Mouse (Mus musculus): Measurements from ENCODE around the gene Zswim1.
"Not testable (repeated sequence)": the region's sequence is repeated elsewhere in the genome, so short reads cannot be mapped to it uniquely, and the experiment has no call there.

Zswim1 gene

DNA sequence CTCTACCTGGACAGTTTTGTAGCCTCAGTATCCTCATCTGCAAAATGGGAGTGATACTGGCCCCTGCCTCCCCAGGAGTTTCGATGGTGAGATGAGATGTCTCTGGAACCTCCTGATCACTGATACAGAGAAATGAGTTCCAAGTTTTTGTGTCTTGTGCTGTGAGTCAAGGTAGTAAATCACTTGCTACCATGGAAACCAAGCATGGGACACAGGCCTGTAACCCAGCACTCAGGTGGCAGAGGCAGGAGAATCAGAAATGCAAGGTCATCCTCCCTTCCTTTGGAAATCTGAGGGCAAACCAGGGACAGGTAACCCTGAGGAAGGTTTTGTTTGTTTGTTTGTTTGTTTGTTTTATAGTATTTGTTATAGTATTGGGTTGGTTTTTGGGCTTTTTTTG is 6.6 kb downstream of the Zswim1 start:
- no peak for DNase-seq

DNA sequence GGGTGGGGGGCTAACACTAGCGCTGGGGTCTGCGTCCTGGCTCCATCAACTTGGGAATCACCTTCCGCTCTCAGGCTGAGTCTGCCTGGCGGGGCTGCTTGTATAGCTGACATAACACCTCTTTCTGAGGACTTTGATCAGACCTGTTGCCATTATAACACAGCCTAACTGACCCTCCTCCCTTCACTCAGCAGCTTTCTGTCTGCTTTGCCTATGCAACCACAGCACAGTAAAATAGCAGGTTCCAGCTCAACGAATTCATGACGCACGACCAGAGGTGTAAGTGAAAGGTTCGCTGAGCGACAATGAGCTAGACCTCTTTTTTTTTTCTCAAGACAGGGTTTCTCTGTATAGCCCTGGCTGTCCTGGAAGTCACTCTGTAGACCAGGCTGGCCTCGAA is 8.5 kb downstream of the Zswim1 start:
- DNase-seq, result peak; percentile 18 to 57

DNA sequence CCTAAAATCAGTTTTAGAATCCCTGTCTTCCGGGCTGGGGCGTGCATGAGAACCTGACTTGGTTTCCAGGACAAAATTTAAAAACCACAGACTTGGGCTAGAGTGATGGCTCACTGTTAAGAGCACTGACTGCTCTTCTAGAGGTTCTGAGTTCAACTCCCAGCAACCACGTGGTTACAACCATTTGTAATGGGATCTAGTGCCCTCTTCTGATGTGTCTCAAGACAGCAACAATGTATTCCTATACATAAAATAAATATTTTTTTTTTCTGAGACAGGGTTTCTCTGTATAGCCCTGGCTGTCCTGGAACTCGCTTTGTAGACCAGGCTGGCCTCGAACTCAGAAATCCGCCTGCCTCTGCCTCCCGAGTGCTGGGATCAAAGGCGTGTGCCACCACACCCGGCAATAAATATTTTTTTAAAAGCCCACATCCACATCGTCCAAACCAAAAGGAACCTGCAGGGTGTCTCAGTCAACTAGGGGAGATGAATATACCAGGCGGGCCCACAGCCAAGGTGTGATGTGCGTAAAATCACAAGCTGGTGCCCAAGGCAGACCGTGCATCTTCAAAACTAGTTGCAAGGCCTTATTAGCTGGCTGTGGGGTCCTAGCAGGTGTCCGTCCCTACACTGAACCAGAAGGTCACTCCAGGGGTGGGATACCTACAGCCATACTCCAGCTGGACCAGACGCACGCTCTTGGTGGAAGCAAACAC is 9.7 kb downstream of the Zswim1 start:
- no peak for DNase-seq

DNA sequence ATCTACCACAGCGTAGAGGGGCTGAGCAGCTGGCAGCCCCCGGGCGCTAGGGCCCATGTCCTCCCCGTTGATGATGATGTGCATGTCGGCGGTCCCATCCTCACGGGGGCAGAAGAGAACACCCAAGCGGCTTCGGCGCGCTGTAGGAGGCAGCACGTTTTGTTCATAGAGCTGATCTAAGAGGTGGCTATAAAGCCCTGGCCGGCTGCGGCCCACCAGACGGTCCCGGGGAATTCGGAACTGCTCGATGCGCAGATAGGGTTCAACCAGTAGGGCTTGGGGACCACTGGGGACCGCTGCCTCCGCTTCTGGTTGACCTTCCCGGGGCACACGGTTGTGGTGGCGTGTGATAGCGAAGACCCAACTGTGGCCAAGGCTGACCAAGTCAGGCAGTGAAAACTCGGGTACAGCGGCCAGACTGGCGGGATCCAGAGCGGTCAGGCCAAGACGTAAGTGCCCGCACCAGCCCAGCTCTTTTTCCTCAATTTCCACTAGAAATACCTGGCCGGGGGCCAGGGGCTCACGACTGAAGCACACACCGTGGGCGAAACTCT is 10.3 kb downstream of the Zswim1 start, which contains the start of gene Ctsa:
Gene Ctsa (plus strand): TSS at position 126 of the 554 bp plus-strand sequence.
- DNase-seq, result peak; percentile 80 to 87

DNA sequence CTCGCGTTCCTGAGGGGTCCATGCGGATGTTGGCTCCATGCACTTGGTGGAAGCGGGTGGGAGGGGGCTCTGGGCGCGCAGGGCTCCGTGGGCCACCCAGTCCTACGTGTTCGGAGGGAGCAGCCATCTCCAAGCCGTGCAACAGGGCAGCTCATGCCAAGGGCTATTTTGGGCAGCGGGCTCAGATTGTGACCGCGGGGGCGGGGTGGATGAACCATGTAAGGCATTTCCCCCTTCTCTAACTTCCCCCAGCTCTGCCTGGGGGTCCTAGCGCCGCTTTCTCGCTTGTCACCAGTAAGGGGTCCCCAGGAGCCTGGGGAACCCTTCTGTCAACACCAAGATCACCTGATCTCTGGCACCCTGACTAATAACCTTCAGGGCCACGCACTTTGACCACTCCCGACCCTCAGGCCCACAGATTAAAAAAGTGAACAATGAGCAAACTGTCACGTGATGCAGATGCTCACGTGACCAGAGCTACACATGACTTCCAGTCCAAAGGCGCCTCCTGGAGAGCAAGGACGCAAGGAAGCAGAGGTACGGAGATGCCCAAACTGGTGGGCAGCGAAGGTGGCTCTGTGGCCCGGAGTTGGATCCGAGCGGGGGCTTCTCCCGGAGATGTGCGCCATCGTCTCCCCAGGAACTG is 11.0 kb downstream of the Zswim1 start, which contains the start of gene Neurl2:
Gene Neurl2 (minus strand): TSS at position 143 of the 646 bp plus-strand sequence.
- DNase-seq, result peak; percentile 97 to 98

DNA sequence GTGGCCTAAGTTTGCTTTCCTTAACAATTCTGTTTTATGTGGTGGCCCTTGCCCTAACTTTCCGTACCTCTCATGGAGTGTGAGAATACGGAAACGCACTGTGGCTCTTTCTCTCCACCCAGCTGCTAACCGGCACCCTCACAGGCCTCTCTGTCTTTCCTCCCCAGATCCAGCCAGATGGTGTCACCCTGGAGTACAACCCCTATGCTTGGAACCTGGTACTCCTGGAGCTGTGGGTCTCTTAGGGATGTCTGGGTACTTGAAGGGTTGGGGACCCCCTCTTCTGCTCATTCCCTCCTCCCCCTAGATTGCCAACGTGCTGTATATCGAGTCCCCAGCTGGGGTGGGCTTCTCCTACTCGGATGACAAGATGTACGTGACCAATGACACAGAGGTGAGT is 12.0 kb downstream of the Zswim1 start:
- DNase-seq, result peak in 1 of 2 experiments; percentile 48

DNA sequence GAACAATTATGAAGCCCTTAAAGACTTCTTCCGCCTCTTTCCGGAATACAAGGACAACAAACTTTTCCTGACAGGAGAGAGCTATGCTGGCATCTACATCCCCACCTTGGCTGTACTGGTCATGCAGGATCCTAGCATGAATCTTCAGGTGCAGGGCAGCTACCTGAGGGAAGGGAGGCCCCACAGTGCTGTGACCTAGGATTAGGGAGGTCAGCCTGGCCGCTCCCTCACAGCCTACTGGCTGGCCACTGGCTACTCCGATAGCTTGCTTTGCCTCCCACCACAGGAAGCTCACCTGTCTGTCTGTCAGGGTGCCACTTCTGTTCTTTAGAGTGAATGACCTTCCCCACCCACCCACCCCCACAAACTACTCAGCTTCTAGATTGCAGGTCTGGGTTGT is 12.7 kb downstream of the Zswim1 start:
- DNase-seq, result no peak

DNA sequence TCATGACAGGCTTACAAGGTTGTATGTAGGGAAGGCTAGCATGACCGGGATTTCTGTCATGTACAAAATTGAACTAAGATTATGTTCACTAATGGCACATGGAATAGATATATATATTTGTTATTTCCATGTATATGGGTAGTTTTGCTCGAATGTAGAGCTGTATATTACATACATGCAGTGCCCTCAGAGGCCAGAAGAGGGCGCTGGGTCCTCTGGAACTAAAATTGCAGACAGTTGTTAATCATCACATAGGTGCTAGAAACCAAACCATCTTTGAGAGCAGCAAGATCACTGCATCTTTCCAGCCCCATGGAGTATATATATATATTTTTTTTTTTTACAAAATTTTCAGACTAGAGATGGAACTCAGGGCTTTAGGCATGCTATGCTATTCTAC is 23.3 kb downstream of the Zswim1 start:
- DNase-seq, result peak in 1 of 2 experiments; percentile 36

DNA sequence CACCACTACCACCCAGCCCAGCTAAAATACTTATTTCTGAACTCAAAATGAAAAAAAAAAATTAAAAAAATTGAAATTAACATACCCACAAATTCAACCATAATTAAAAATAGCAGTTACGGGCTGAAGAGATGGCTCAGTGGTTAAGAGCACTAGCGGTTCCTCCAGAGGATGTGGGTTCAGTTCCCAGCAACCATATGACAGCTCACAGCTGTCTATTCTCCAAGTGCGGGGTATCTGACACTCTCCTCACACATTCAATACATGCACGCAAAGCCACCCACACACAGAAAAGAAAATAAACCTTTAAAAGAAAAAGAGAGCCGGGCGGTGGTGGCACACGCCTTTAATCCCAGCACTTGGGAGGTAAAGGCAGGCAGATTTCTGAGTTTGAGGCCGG is 27.6 kb downstream of the Zswim1 start:
- no peak for DNase-seq

DNA sequence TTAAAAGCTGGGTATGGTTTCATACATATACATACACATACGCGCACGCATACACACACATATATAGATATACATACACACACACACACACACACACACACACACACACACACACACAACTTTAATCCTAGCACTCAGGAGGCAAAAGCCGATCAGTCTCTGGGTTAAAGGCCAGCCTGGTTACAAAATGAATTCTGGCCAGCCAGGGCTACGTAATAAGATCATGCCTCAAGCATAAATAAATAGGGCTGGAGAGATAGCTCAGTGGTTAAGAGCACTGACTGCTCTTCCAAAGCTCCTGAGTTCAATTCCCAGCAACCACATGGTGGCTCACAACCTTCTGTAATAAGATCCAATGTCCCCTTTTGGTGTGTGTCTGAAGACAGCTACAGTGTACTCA is 33.1 kb downstream of the Zswim1 start:
- not testable (repeated sequence) for DNase-seq

DNA sequence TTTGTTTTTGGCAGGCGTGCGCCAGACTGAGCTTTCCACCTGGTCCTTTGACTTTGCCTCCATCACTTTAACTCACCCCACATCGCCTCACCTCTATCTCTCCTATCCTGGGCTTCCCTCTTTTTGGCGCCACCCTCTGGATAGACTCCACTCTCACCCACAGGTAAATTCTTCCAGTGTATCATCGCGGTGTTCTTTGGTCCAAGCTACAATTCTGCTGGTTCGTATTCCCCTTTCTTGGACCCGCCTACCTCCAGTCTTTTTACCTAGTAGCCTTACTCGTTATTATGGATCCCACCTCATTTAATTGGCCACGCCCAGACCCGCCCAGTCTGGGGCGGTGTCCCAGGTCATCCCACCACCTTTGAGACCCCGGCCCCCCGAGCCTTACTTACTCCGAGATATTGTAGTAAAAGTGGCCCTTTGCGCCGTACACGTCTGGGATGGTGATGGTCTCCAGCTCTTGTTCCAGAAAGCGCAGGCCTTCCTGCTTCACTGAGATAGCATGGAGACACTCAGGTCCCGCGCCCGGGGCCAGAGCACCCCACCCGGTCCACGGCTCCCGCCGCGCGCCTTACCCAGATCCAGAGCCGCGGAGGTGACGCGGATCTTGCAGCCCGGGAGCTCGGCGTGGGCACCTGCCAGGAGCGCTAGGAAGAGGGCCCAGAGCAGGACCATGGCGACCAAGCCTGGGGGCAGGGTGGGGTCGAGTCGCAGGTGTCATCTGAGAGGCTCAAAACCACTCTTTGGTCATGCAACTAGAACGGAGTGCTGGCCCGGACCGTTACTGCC is 34.0 kb downstream of the Zswim1 start:
- DNase-seq, result peak in 1 of 2 experiments; percentile 44

DNA sequence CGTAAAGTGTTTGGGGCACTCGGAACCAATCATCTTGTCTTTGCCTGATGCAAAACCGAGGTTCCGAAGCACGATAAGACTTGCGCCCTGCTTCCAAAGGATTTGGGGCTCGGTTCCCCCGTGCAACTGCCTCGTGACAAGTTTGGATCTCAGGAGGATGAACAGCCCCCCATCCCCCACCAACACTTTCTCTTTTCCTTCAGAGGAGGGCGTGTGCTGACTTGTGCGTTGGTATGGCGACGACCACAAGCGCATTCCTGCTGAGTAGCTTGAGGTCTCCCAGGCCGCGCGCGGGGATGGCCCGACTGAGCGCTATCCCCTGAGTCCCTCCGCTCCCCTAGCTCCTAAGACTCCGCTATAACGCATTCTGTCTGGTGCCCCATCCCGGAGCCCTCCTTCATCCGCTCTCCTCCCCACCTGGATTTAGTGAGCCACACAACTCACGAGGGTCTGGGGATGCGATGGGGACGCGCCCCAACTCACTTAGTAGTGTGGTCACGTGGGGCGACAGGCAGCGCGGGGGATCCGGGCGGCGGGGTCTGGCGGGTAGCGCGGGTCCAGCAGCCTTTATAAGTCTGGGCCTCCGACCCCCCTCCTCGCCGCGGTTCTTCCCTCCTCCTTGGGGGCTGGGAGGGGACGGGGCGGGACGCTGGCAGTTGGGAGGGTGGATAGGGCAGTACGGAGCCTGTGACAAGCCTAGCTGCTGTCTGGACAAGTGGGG is 34.8 kb downstream of the Zswim1 start, which contains the start of gene Pltp:
Gene Pltp (minus strand): TSS at position 611 of the 721 bp plus-strand sequence.
- peak; percentile 56 to 66 for DNase-seq

DNA sequence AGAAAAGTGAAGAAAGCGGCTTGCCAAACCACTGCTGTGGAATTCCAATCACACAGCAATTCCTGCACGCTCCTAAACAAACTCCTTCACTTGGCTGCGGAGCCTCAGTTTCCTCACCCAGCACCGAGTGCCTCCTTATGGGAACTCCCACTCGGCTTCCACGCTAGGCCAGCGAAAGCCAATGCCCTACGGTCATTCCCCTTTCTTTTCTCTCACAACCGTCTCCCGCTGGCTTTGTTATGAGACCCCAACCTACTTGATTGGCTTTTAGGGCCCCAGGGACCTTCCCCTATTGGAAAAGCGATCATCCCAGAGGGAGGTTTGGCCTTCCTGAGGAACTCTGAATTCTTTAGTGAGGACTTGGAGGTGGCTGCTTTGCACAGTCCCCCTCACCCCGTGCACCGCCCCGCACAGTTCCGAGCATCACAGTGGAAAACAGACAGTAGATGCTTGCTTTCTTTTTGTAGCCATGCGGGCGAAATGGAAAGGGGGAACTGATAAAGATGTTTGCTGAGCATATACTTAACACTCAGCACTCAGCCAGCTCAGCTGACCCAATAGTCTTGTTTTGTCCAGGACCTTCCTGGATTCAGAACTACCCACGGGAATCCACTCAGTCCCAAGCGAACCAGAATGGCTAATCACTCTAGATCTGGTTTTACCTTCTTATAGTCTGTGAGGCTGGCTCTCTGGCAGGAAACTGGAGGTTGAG is 35.5 kb downstream of the Zswim1 start:
- no peak for DNase-seq

DNA sequence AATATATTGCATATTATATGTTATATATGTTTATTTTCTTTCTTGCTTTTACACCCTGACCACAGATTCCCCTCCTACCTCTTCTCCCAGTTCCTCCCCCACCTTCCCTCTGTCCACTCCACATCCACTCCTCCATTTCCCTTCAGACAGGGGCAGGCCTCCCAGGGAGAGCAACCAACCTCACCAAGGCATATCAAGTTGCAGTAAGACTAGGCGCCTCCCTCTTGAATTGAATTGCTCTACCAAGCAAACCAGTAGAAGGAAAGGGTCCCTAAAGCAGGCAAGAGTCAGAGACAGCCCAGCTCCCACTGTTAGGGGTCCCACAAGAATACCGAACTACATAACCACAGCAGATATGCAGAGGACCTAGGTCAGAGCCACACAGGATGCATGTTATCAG is 36.7 kb downstream of the Zswim1 start:
- no peak for DNase-seq

DNA sequence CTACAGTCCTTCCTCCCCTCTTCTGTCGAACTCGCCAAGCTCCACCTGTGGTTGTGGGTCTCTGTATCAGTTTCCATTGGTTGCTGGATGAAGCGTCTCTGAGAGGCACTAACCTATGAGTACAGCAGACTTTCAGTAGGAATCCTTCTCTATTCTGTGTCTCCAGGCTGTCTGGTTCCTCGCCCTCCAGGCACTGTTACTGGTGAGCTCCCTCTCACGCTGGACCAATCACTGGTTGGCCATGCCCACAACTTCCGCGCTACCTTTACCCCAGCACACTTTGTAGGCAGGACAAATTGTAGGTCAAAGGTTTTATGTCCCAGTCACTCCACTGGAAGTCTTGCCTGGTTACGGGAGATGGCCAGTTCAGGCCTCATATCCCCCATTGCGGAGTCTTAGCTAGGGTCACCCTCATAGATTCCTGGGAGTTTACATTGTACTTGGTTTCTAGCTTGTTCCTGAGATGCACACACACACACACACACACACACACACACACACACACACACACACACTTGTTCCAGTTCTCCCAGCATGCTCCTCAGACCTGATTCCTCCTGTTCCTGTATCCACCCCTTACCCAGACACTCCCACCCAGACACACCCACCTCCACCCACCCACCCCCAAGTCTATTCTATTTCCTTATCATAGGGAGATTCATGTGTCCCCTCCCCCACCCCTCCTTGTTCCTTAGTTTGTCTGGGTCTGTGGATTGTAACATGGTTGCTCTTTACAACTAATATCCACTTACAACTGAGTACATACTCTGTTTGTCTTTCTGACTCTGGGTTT is 37.4 kb downstream of the Zswim1 start:
- DNase-seq, result peak; percentile 64 to 88

DNA sequence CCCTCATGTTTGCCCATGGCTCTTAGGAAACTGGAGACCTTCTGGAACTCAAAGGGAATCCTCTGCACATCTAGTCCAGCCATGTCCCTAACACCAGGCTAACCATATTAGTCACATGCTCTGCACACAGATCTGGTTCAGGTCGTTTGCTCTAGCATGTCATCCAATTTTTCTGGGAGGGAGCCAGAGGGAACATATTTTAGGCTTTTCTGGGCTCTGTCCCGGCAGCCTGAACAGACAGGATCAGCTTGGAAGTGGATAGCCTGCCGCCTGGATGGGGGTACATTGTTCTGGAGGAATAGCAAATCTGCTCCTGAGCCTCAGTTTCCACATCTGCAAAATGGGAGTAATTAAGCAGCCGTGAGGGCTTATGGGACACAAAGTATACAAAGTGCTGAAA is 38.6 kb downstream of the Zswim1 start:
- DNase-seq, result no peak

DNA sequence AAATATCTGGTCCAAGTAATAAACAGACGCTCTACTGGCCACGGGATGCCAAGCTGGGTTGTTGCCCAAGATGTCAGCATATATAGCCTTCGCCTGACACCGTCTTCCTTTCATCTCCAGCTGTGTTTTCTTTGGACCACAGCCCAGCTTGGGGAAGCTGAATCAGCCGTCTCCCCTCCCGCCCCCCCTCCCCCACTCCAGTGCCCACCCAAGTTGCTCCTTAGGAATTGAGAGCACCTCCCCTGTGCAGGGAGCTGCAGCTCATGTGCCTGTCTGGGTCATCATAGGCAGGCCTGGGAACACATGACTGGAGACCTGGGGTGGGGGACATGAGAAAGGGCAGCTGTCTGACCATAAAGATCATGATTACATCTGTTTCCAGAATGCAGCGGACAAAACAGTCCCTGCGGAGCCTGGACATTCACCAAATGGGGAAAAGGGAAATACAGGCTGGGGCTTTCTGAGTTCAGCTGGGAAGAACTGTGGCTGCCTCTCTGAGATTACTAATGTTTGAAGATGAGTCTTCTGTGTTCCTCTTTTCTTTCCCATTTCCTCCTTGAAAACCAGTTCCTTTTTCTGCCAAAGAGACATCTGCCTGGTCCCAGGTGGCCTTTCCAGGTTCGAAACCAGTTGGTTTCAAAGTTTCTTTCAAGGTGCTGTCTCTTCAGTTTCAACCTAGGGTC is 39.8 kb downstream of the Zswim1 start:
- peak; percentile 73 to 77 for DNase-seq

DNA sequence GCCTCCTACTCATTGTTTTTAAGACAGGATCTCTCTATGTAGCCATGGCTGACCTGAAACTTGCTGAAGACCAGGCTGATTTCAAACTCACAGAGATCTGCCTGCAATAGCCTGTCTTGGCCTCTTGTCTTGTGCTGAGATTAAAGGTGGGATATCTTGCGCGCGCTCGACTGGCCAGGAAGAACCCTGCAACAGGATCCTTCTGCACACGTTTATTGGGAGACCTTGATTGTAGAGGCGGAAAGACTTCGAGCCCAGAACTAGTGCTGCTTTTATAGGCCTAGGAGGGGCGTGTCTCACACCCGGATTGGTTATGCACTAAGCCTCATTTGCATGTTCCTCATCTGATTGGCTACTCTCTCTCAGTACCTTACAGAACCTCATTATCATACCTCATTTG is 40.9 kb downstream of the Zswim1 start:
- DNase-seq, result not testable (repeated sequence)

DNA sequence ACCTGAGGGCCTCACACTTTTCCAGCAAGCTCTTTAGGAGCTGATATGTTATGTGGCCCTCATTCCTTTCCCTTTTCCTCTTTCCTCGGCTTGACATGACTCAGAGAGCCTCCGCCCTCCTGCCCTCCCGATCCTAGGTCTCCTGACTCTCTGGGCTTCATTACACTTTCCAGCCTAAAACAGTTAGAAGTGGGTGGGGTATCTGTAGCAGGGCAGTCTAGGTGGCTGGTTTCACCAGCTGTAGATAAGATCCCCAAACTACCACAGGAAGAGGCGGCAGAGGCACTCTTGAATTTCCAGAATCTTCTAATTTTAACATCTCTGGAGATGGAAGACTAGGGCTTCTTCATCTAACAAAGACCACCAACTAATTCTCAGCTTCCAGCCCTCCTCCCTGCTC is 42.1 kb downstream of the Zswim1 start:
- no peak for DNase-seq
